Mouse (Mus musculus) frontal cortex, adult (tissue): ENCODE data around the gene Sapcd2.

Source experiments
- ATAC-seq: cut with Nextera tagmentation; 2 replicates; pipeline ENCODE4 v1.9.2; 2017; ENCODE audit warnings: mild to moderate bottlenecking, moderate library complexity, mixed read lengths; ENCODE audit not compliant: low TSS enrichment

The Sapcd2 gene

GRCm38 (mm10) chr2:25422587-25423410 is 50.7 kb downstream of the Sapcd2 start, which contains the start of gene Fut7:
TSS of gene Fut7 (plus strand) at chr2:25423267.
- no peak for ATAC-seq

DNA sequence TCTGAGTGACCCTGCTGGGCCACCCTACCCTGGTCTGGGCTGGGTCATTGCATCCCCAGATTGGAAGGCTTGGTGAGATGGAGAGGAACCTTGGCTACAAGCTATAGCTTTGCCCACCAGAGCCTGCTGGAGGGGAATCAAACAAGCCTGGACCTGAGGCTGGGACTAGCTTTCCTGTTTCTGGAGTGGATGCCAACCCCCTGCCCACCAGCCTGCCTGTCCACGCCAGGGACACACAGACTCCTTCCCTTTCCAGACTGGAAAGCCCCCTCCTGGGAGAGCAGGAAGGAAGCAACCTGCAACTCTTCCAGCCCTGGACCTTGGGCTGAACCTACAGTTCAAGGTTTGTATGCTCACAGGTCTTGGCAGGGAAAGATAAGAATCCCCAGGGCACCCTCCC is 51.5 kb downstream of the Sapcd2 start:
- ATAC-seq = no peak

- no peak for ATAC-seq
These were observed 53.4 kb downstream of the Sapcd2 start for GRCm38 (mm10) chr2:25425481-25425880.

- no peak for ATAC-seq
These were observed 54.6 kb downstream of the Sapcd2 start for GRCm38 (mm10) chr2:25426721-25427191.

DNA sequence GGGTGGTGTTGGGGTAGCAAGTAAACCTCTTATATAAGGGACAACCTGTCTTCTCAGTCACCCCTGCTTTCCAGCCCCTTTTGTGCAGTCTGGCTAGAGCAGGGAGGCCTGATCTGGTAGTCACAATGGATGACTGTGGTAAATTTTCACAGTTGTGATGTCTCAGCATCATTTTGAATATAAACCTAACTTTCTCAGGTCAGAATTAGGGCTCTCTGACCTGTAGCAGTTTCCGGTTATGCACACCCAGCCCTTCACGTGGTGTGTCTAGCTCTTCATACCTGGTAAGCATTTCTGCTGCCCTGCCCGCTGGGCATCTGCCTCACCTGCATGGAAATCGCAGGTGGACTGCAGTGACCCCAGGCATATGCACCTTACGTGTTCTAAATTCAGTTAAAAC is 55.1 kb downstream of the Sapcd2 start:
- no peak for ATAC-seq
